Mouse (Mus musculus) C2C12 (cell line): Measurements from ENCODE around the gene Cul7. TPM values are rescaled to one million over a fixed set of nuclear protein-coding genes. Genes with fewer than 3 reads are reported as not detected.

Experiments used
- H3K27me3 ChIP-seq: one replicate; pipeline ENCODE4 v1.6.1; 2011; ENCODE audit not compliant: control insufficient read depth, insufficient read depth, insufficient read length
- H3K36me3 ChIP-seq: one replicate; pipeline ENCODE4 v1.6.1; 2011; ENCODE audit not compliant: control insufficient read depth, insufficient read depth
- H3K4me3 ChIP-seq: one replicate; pipeline ENCODE4 v1.5.1; 2011; ENCODE audit warnings: mild to moderate bottlenecking, control low read depth; ENCODE audit not compliant: poor library complexity, insufficient read depth, severe bottlenecking
- H3K79me2 ChIP-seq: one replicate; pipeline ENCODE4 v1.6.1; 2011; ENCODE audit not compliant: control insufficient read depth, insufficient read depth
- H3K79me3 ChIP-seq: one replicate; pipeline ENCODE4 v1.6.1; 2011; ENCODE audit warnings: low read depth, control low read depth
- H3ac ChIP-seq: one replicate; pipeline ENCODE3; 2011; ENCODE audit warnings: low read depth; ENCODE audit not compliant: control insufficient read depth, insufficient read length
- CEBPB ChIP-seq: IDR thresholded peaks from one replicate; pipeline ENCODE4 v1.6.1; 2011; ENCODE audit warnings: low read depth, mild to moderate bottlenecking, control low read depth, moderate library complexity
- CTCF ChIP-seq: IDR thresholded peaks from one replicate; pipeline ENCODE4 v1.5.1; 2011; ENCODE audit not compliant: control insufficient read depth, insufficient read depth, insufficient read length
- FOSL1 ChIP-seq: IDR thresholded peaks from one replicate; pipeline ENCODE4 v1.8.0; 2011; ENCODE audit warnings: mild to moderate bottlenecking, low read length; ENCODE audit not compliant: poor library complexity, insufficient read depth, severe bottlenecking
- MAX ChIP-seq: IDR thresholded peaks from one replicate; pipeline ENCODE4 v1.6.1; 2011; ENCODE audit warnings: mild to moderate bottlenecking, control low read depth
- MYOD1 ChIP-seq: IDR thresholded peaks from one replicate; pipeline ENCODE4 v1.6.1; 2011; ENCODE audit warnings: low read depth; ENCODE audit not compliant: control insufficient read depth, insufficient read length
- MYOG ChIP-seq: IDR thresholded peaks from one replicate; pipeline ENCODE4 v1.6.1; 2011; ENCODE audit not compliant: control insufficient read depth, insufficient read length; ENCODE audit errors: extremely low read depth
- USF1 ChIP-seq: IDR thresholded peaks from one replicate; pipeline ENCODE4 v1.6.1; 2011; ENCODE audit warnings: low read depth, mild to moderate bottlenecking, control low read depth, moderate library complexity
- polyA plus RNA-seq: library from polyadenylated mRNA; unstranded; fragments of >200 nt; fragmentation: generic; extraction: Trizol; gene quantifications from one replicate; pipeline ENCODE4 v1.2.1, GENCODE M21; 2012; ENCODE audit warnings: missing spikeins

Gene Cul7
- polyA plus RNA-seq, 1 experiment = 49.4 TPM

DNA sequence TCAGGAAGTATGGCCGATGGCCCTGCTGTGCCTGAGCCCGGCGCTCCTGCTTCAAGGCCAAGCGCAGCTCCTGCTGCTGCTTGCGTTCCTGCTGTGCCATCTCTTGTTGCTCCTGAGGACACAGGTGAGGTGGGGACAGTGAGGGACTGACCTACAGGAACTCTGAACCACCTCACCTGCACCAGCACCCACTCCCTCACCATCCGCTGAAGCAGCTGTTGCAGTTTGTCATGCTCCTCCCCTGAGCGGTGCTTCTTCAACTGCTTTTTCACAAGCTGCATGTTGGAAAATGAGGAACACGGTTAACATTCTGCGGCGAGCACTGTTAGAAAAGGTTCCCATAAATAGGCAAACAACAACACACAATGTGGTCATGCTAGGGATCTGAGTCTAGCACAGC, 19.8 kb downstream of the Cul7 start:
- H3K4me3 ChIP-seq = no peak overlapping the region
- H3K36me3 ChIP-seq = peaks cover 34% of the 10 kb centered on the region
- H3ac ChIP-seq = no peak overlapping the region
- H3K27me3 ChIP-seq = no peaks in the 10 kb centered on the region
- TF ChIP-seq CTCF = no peak
- no peak for TF ChIP-seq MAX
- TF ChIP-seq MYOG = no peak
- TF ChIP-seq FOSL1 = no peak
- H3K79me2 ChIP-seq = peaks cover 37% of the 10 kb centered on the region
- H3K79me3 ChIP-seq = peaks cover 25% of the 10 kb centered on the region

DNA sequence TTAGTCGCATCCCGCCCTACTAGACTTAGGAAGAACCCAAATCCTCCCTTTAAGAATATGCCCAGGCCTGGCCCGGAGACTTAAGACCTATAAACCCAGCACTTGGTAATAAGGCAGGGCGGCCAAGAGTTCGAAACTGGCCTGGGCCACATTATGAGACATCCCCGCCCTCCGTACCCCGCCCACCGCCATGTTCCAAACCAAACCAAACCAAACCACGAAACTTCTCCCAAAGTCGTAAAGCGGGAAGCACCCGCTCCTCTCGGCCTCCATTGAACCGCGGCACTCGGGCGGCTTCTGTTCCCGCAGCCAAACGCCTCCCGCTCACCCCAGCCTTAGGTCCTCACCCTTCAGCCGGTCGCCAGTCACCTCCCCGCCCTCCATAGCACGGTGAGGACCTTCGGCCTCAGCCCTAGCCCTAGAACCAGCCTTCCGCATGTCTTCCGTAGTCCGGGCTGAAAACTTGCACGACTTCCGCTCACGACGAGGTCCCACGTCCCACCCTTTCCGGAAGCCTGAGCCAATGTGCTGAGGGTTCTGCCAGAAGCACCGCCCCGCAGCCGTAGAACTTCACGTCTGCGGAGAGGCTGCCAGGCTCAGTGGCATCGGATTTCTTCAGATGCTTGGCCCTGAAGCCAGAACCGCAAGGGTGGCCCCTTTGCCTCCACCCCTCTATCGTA, 23.9 kb downstream of the Cul7 start, which contains the start of gene Rrp36:
TSS of gene Rrp36 (minus strand) at position 503 of the 680 bp plus-strand sequence.
- peak within 1 kb of the TSS; percentile 75 for H3K4me3 ChIP-seq
- peaks cover 59% of the 10 kb centered on the region for H3K36me3 ChIP-seq
- peak within 1 kb of the TSS; percentile 92 for H3ac ChIP-seq
- peaks cover 55% of the 10 kb centered on the region for H3K79me2 ChIP-seq
- no peaks in the 10 kb centered on the region for H3K27me3 ChIP-seq
- no peak for TF ChIP-seq FOSL1
- TF ChIP-seq MAX = peak; percentile 74
- no peak for TF ChIP-seq CTCF
- no peak for TF ChIP-seq MYOG
- no peak for TF ChIP-seq MYOD1
- TF ChIP-seq CEBPB = no peak
- peaks cover 31% of the 10 kb centered on the region for H3K79me3 ChIP-seq

DNA sequence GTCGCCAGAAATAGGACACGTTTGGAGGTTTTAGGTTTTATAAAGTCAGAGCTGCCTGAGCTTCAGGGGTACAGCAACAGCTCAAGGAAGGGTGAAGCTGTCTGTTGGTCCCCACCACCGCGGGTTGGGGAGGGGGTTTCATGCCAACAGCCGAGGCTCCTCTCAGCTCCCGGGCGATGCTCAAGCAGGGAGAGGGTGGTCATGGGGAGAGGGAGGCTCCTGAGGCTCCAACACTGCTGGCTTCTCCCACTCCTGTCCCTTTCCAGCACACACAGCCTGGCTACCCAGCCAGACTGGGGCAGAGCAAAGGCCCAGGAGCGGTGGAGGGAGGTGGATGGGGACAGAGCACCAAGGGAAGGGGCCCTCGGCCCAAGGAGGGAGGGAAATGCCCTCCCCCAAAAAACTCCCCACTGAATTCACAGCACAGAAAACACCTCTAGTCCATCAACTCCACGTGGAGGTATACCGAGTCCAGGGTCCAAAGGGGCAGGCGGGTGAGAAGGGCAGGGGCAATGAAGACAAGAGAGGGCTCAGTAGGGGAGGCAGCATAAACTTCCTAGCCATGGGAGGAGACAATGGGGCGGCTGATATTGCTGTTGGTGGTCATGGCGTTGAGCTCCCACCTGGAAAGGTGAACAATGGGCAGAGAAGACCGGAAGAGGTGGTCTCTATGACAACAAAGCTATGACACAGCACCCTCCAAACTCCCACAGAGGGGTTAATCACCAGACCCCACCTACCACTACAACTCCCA, 24.6 kb downstream of the Cul7 start:
- H3ac ChIP-seq = peak overlapping the region; percentile 62
- peaks cover 62% of the 10 kb centered on the region for H3K79me2 ChIP-seq
- peak overlapping the region; percentile 6 for H3K4me3 ChIP-seq

DNA sequence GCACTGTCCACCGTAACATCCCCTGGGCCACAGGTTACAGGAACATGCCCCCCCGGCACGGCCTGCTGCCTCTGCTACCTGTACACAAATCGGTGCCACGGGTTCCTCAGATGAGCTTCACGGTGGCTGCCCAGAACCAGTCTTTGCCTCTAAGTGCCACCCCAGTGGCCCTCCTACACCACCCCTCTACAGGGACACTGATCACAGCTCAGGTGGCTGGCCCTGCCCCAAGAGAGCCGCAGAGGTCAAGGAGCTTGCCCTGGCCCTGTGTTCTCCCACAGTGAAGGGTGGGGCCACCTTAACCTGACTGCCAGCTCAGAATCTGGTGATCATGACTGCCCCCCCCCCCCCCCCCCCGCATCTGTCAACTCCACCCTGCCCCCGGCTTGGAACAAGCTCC, 28.3 kb downstream of the Cul7 start, which contains the start of gene Mea1:
TSS of gene Mea1 (plus strand) at position 378 of the 400 bp plus-strand sequence.
- Histone ChIP-seq H3K79me2 (peaks cover 52% of the 10 kb centered on the region), H3K4me3 (peak within 1 kb of the TSS; percentile 91), H3ac (no peak within 1 kb of the TSS), H3K36me3 (peaks cover 37% of the 10 kb centered on the region), H3K79me3 (peaks cover 23% of the 10 kb centered on the region), H3K27me3 (no peaks in the 10 kb centered on the region)
- TF ChIP-seq CEBPB = no peak
- no peak for TF ChIP-seq MYOG
- TF ChIP-seq CTCF = no peak
- TF ChIP-seq FOSL1 = no peak
- no peak for TF ChIP-seq MAX
- no peak for TF ChIP-seq MYOD1
- no peak for TF ChIP-seq USF1

More for the DNA sequence above, 24.6 kb downstream of the Cul7 start:
- peaks cover 38% of the 10 kb centered on the region for H3K79me3 ChIP-seq
- H3K36me3 ChIP-seq = peaks cover 54% of the 10 kb centered on the region
- no peaks in the 10 kb centered on the region for H3K27me3 ChIP-seq
- TF ChIP-seq USF1 (no peak), MAX (no peak), CEBPB (no peak), MYOG (no peak), FOSL1 (no peak), MYOD1 (no peak), CTCF (no peak)

DNA sequence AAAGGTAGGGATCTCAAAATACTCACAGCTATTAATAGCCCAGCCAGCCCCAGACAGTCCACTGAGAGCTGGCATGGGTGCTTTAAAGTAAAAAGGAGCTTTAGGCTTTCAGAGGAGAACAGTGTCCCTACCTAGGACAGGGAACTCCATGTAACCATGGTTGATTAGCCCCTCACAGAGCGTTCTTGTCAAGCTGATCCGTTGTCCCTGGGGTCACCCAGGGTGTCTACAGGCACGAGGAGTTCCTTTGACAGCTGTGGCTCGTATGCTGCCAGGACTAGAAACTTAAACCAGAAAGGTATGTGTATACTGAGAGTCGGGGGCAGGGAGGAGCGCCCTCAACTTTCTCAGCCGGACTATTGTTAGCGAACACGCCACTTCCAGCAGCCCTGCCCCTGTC, 28.8 kb downstream of the Cul7 start:
- Histone ChIP-seq H3ac (no peak overlapping the region), H3K27me3 (no peaks in the 10 kb centered on the region), H3K36me3 (peaks cover 42% of the 10 kb centered on the region), H3K4me3 (no peak overlapping the region), H3K79me2 (peaks cover 47% of the 10 kb centered on the region), H3K79me3 (peaks cover 19% of the 10 kb centered on the region)
- no peak for TF ChIP-seq MAX
- no peak for TF ChIP-seq CEBPB
- TF ChIP-seq FOSL1 = no peak
- TF ChIP-seq USF1 = no peak
- no peak for TF ChIP-seq CTCF
- no peak for TF ChIP-seq MYOG
- no peak for TF ChIP-seq MYOD1
